Mouse (Mus musculus) urinary bladder, adult 18-20 months (tissue): ENCODE data around the gene Stum.

Experiments
- DNase-seq, 2 experiments: peaks; one replicate each; pipeline ENCODE4 v3.0.0; 2022; ENCODE audit warnings: low spot score in 2 of 2, mixed read lengths in 2 of 2

Gene Stum

DNA sequence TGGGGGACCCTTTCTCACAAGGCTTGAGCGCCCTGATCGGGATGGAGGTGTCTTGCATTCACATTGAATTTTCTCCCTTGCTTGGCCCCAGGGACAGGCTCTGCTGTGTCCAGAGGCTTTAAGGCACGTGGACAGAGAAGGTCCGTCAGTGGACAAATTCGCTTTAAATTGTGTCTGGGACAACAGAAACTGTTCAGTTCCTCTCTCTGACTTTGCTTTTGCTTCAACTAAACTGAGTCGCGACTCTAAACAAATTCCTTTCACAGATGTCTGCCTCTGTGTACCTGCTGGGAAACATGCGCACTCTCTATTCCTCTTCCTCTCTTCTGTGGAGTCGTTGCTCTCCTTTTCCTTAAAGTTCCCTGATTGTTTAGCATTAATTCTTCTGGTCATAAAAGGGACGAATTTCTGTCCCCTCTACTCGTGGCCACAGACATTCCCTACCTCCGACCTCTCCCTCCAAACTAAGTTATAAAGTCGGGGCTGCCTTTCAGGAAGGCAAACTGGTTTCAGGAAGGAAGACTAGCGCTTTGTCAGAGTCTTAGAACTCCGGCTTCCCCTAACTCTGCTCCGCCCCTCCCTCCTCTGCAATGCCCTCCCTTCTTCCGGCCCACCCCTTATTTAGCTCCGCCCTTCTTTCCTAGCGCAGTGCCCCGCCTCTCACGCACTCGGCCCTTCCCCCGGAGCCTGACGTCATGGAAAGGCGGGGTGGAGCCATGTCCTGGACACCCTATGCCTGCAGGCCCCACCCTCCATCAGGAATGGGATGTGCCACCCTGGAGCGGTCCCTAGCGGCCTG, 96.2 kb downstream of the Stum start:
- DNase-seq, result peak; percentile 98 to 99

DNA sequence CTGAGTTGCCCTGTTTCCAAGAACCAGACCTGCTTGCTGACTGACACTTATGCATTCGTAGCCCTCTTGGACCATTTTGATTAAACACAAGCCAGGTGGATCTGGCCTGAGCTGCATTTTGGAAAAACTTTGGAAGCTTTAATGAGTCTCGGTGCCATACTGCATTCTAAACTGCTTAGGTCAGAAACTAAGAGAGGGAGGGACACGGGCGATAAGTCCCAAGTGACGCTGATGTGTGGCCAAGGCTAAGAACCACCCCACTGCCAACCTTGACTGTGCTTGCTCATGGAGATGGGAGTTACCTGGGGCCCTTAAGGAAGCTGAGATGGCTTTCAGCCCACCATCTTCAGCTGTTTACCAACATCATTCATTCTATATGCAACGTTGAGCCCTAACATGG, 98.0 kb downstream of the Stum start:
- DNase-seq, result no peak

DNA sequence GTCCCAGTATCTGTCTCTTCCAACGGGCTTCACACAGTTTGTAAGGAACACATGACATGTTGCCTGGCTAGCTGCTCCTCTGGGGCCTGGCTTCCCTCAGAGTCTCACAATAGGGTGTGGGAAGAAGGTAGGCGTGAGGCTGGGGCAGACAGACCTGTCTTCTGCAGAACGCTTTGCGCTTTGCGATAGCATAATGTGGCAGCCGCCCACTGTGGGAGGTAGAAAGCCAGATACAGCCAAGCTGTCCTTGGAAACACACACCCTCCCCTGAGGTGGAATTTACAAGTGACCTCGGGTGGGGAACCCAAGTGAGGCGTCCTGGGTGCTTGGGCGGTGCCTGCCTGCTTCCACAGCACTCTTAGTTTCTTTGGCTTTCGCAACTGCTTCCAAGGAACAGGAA, 98.8 kb downstream of the Stum start:
- DNase-seq, result no peak

DNA sequence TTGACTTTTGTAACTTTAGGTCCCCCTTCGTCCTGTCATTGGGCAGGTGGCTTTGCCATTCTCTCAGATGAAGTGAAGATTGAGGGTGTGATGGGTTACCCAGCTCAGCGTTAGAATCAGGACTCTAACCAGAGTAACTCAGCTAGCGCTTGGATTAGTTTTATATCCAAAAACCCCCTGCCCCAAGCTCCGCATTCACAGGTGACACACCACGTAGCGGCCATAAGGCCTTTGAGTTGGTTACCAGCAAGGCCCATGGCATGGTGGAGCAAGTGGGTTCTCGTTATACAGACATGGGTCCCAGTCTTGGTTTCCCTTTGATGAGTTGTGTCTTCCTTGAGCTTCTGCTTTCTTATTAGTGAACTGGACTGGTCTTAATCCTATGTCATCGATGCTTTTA, 99.4 kb downstream of the Stum start:
- DNase-seq, result no peak
